Mouse (Mus musculus): Measurements from ENCODE around the gene Pld1.

GRCm38 (mm10) chr3:28158916-28159315, 220.4 kb downstream of the Pld1 start:
- TF ChIP-seq TAL1 (IDR thresholded peaks at IDR 0.05; ENCODE audit: low read length) (no peak), GATA1 (IDR thresholded peaks at IDR 0.05; ENCODE audit: low read length) (no peak)
